Mouse (Mus musculus): ENCODE data around the gene Pcdh9.
A peak's percentile ranks its signal among the peaks of the same experiment; 100 is the strongest.
"Not testable (repeated sequence)": the region's sequence is repeated elsewhere in the genome, so short reads cannot be mapped to it uniquely, and the experiment has no call there.

The Pcdh9 gene

DNA sequence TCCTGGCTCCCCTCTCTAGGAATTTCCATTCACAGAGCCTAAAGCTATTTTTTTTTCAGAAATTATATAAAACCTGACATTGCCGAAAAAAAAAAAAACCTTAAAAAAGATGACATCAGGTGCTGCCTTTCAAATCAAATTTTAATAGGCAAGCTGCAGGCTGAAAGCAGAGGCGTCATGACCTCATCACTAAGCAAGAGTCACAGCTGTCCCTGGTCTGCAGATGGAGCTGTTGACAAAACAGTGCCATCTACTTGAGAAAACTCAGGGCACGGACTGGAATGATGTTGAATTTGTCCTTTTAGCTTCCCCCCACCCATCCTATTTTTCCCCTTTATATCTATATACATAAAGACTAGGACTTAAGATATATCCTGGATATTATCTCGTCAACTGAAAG is 509.3 kb downstream of the Pcdh9 start:
- peak; percentile 35 for DNase-seq (ENCODE audit: low read depth, low spot score)

DNA sequence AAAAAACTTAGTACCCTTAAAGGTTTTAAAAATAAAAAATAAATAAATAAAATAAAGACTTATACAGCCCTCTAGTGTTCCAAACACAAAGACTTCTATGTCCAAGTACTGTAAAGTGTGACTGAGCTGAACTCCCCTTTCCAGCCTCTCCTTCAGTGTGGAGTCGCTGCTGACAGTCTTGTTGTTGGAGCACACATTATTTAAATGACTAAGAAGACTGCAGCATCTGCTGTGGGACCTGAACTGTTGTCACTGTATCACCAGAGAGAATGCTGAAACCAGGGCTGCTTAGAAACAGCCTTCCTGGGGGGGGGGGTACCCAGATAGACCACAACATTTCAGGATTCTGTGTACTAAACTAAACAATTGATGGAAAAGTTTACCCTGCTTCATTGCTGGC is 509.7 kb downstream of the Pcdh9 start:
- peak; percentile 30 for DNase-seq (ENCODE audit: low read depth, low spot score)

DNA sequence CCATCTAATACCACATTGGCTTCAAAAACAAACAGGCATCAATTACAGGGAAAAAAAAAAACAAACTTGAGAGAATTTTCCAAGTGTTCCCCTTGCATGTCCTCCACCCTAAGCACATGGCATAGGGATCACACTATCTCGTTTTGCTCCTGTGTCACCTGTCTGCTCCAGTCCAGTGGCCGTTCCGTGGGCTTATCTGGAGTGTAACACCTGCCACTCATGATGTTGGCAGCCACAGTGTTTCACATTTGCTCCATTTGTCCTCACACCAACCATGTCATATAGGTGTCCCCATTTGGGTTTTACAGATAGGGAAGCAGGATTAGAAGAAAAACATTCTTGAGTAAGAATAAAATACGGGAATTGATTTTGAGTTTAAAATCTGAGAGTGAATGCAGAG is 514.3 kb downstream of the Pcdh9 start:
- no peak for DNase-seq (ENCODE audit: low read depth, low spot score)

- DNase-seq (ENCODE audit: low read depth, low spot score), result no peak
These were observed 516.3 kb downstream of the Pcdh9 start for GRCm38 (mm10) chr14:93374181-93374580.

DNA sequence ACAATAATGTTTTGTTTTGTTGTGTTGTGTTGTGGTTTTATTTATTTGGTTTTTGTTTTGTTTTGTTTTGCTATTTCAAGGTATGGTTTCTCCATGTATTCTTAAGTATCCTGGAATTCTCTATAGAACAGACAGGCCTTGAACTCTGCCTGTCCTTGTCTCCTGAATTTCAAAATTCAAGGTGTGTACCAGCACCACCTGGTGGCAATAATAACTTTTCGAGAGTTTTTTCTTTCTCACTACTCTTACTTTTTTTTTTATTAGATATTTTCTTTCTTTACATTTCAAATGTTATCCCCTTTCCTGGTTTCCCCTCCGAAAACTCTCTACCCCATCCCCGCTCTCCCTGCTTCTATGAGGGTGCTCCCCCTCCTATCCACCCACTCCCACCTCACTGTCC is 536.3 kb downstream of the Pcdh9 start:
- peak; percentile 55 for DNase-seq (ENCODE audit: low read depth, low spot score)

- peak; percentile 48 for DNase-seq (ENCODE audit: low read depth, low spot score)
These were observed 539.6 kb downstream of the Pcdh9 start for GRCm38 (mm10) chr14:93350906-93351305.

- DNase-seq (ENCODE audit: low read depth, low spot score), result no peak
These were observed 541.3 kb downstream of the Pcdh9 start for GRCm38 (mm10) chr14:93349166-93349565.

- DNase-seq (ENCODE audit: low read depth, low spot score), result no peak
These were observed 543.4 kb downstream of the Pcdh9 start for GRCm38 (mm10) chr14:93347031-93347430.

- DNase-seq (ENCODE audit: low read depth, low spot score), result no peak
These were observed 547.7 kb downstream of the Pcdh9 start for GRCm38 (mm10) chr14:93342781-93343180.

- DNase-seq (ENCODE audit: low read depth, low spot score), result no peak
These were observed 549.1 kb downstream of the Pcdh9 start for GRCm38 (mm10) chr14:93341390-93341789.

DNA sequence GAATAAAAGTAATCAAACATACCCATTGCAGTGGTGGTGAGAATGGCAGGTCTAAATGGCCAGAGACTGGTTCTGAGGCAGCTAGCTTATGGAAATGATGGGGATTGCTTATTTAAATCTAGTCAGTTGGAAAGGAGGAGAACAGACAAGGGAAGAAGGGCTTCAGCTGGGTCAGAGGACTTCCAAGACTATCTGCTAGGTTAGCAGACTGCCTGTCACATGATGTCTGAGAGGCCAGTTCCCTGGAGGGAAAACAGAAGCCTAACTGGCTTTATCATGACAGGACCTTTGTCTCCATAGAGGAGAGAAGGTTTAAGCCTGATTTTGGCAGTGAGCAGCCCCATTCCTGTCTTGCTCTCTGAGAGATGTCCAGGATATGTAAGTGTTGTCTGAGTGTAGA is 561.2 kb downstream of the Pcdh9 start:
- no peak for DNase-seq (ENCODE audit: low read depth, low spot score)

GRCm38 (mm10) chr14:93317393-93317792 is 573.1 kb downstream of the Pcdh9 start:
- DNase-seq (ENCODE audit: low read depth, low spot score), result peak; percentile 65

DNA sequence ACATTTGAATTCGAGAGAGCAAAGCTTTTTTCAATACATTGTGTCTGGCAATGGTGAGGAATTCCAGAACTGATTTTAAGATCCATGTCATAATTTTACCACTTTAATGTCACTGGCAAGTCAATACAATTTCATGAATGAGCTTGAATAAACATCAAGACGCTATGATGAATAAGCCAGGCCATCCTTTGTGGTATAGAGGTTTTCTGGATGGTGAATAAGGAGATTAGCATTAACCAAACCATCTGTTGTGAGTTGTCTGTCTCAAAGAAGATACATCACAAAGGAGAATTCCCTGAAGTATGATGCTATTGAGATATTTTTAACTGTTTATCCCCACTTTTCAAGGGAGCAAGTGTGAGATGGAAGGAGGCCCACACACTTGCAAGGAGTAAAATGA is 602.1 kb downstream of the Pcdh9 start:
- peak; percentile 29 for DNase-seq (ENCODE audit: low read depth, low spot score)

- peak; percentile 6 for DNase-seq (ENCODE audit: low read depth, low spot score)
These were observed 602.8 kb downstream of the Pcdh9 start for GRCm38 (mm10) chr14:93287642-93288041.

DNA sequence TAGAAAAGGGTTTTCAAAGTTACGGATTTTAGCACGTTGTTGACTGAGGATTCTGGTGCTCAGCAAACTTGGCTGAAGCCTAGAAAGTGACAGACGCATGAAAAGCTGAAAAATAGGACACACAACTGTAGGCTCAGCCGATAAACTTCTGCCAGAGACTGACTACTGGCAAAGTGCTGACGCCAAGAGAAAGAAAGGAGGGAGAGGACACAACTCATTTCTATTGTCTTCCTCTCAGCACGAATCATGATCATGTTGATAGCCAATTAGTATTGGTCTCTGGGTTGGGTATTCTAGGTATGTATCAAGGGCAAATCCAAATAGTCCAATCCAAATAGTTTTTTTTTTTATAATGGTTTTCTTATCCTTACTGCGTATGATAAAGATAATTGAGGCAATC is 605.3 kb downstream of the Pcdh9 start:
- no peak for DNase-seq (ENCODE audit: low read depth, low spot score)

DNA sequence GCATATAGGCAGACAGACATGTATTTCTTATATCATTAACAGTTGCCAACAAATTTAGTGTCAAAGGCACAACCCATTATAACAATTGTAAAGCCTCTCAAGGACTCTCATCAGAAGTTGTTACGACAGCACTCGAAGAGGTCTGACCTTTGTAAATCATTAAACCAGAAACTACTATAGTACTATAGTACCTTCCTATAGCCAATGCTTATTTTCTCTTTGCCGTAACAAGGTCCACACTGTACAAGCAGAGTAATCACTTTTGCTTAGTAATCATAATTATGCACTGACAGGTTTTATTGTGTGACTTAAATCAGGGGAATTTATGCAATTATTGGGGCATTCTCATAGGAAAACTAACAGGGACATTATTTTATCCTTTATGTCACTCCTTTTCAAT is 606.5 kb downstream of the Pcdh9 start:
- no peak for DNase-seq (ENCODE audit: low read depth, low spot score)

- DNase-seq (ENCODE audit: low read depth, low spot score), result no peak
These were observed 614.8 kb downstream of the Pcdh9 start for GRCm38 (mm10) chr14:93275661-93276060.

DNA sequence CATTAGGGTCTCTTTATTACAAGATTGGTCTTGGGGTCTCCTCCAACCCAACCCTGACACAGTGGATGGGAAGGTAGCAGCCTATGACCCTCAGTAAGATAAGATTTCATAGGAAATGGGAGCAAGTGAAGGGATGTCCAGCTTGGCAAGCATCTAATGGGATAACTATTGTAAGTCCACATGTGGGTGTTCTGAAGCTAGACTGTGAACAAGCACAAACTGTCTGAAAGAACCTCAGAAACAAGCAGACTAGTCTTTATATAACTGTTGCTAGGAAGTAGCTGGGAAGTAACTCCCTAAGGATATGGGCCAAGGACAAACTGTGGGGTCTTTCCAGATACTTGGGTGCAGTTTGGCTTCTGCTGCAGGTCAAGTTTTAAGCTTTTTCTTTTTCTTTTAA is 615.7 kb downstream of the Pcdh9 start:
- no peak for DNase-seq (ENCODE audit: low read depth, low spot score)

DNA sequence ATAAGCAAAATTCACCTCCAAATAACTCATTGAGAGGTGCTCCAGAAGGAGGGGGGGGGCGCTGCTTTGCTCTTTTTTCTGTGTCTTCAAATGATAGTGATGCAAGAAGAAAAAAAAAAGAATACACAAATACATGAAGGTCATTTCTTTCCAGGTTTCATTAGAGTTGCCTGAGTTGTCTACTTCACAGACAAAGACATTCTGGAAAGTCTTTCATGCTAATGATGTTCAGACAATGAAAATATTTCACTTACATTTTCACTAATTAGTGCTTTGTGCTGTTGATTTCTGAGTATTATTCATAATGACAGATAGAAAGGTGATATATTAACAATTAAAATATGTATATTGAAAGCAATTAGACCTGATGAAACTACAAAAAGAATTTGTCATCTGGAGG is 637.1 kb downstream of the Pcdh9 start:
- DNase-seq (ENCODE audit: low read depth, low spot score), result no peak

GRCm38 (mm10) chr14:93240263-93240662 is 650.2 kb downstream of the Pcdh9 start:
- no peak for DNase-seq (ENCODE audit: low read depth, low spot score)

DNA sequence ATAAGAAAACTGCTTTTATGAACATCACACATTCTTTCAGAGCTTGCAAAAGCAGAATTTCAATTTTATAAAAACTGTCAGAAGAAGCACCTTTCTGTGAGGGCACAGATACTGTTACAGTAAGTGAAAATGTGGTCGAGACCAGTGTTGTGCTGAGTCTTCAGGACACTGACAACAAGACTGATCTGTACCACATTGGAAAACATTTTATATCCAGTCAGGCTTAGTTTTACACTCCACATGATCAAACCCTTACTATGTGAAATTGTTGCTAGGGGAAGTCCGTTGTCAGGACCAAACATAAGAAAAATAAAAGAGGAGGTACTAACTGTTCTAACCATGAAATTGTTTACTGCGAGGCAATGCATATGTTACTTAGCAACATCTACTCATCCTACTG is 656.1 kb downstream of the Pcdh9 start:
- DNase-seq (ENCODE audit: low read depth, low spot score), result no peak

DNA sequence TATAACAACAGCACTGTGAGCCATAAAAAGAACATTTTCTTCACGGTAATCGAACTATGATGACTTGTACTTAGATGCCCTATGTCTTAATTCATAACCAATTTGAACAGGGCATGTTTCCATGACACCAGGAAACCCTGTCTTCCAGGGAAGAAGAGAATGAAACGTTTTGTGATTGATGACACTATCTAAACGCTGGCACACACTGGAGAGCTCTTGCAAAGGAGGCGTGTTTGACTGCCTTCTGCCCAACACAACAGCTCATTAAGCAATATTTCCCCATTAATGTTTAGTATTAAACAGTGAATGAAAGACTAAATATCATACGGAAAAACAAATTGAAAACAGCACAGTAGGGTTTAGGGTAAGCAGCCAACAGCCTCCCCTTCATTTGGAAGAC is 656.9 kb downstream of the Pcdh9 start:
- DNase-seq (ENCODE audit: low read depth, low spot score), result no peak

DNA sequence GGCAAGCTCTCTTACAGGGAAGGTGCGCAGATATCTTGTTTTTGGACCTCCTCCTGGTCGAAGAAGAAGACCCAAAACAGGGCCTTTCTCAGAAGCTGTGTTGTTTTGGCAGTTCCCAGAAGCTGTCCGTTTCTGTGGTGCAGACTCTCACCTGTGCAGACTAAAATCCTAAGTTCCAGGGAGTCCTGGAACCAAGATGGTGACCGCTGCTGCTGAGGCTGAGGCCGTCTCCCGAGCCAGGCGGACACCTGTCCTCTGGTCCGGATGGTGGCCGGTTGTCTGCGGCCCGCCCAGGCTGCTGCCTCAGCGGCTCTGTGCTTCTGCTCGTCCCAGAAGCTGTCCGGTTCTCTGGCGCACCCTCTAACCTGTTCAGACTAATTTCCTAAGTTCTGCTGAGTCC is 675.6 kb downstream of the Pcdh9 start:
- not testable (repeated sequence) for DNase-seq (ENCODE audit: low read depth, low spot score)

DNA sequence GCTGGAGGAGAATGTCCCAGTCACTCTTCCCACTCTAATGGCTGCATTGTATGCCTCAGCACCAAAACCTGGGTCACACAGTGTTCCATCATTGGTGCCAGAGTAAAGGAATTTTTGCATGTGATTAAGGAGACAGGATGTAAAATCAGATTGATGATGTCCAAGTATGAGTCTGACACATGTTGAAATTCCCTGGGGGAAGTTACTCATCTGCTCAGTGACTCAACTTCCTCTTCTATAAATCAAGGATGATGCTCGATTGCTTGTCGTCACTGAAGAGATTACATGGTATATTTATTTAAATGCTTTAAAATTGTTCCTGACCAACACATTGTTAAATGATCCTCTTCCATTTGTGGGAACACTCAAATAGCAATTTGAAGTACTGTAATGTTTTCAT is 690.7 kb downstream of the Pcdh9 start:
- DNase-seq (ENCODE audit: low read depth, low spot score), result peak; percentile 89

Data from 3T3-L1 (cell line).